Mouse (Mus musculus): ENCODE measurements around the gene Amz1. TPM values are rescaled to one million over a fixed set of nuclear protein-coding genes. Genes with fewer than 3 reads are reported as not detected.

The Amz1 gene
- polyA plus RNA-seq, 1 experiment = 13.7 TPM

DNA sequence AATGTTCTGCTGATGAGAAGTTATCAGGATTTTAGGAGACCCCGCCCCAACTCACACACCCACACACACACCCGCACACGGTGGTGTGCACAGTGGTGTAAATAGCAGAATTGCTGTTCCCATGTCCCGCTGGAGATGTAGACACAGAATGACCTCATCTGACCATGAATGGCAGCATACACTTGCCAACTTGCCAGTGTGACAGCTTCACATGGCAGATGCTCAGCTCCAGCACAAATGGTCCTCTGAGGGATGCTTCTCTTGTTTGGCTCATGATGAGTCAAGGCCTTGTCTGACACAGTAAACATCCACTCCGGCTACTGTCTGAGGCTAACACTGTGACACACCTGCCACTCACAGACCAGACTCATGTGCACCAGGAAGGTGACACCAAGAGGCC lies 44.4 kb downstream of the Amz1 start:
- no peaks in the 10 kb centered on the region for H3K36me3 ChIP-seq (ENCODE audit: control insufficient read depth, insufficient read depth, low read length)
- no peaks in the 10 kb centered on the region for H3K27me3 ChIP-seq (ENCODE audit: control insufficient read depth, insufficient read depth, low read length)
- TF ChIP-seq CTCF (IDR thresholded peaks at IDR 0.05; ENCODE audit: borderline replicate concordance, control insufficient read depth, extremely low read depth, insufficient read depth, low read length, poor library complexity) (no peak), POLR2A (IDR thresholded peaks at IDR 0.05; ENCODE audit: control insufficient read depth, extremely low read depth, insufficient read depth, low read length, poor library complexity) (no peak)
- DNase-seq = no peak
- H3K4me1 ChIP-seq (replicated peaks; ENCODE audit: control insufficient read depth, insufficient read depth, low read length) = peaks cover 36% of the 10 kb centered on the region
- no peak overlapping the region for H3K27ac ChIP-seq (ENCODE audit: control insufficient read depth, insufficient read depth, low read length)
- WGBS = 89% methylated on average over 5 of the region's 5 CpGs
- H3K4me3 ChIP-seq (ENCODE audit: control insufficient read depth, insufficient read depth, low read length) = no peak overlapping the region

DNA sequence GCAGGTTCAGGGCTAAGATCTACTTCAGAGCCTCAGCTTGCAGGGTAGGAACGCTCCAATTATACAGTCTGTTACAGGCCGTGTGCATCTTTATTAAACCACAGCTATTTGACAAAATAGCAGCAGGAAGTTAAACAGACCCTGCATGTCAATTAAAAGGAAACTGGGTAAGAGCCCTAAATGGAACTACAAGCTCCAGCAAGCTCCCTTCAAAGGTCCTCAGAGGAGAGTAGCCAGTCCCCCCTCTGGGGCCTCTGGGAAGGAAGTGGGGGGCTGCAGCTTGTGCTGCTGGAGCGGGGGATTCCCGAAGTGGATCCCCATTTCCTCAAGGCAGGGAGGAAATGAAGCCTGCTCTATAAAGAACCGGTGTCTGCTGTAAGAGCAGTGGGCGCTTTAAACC lies 47.7 kb downstream of the Amz1 start:
- Histone ChIP-seq H3K27me3 (ENCODE audit: control insufficient read depth, insufficient read depth, low read length) (no peaks in the 10 kb centered on the region), H3K27ac (ENCODE audit: control insufficient read depth, insufficient read depth, low read length) (peak overlapping the region; percentile 4; the same call in 1 of the 2 replicates), H3K36me3 (ENCODE audit: control insufficient read depth, insufficient read depth, low read length) (no peaks in the 10 kb centered on the region), H3K4me1 (replicated peaks; ENCODE audit: control insufficient read depth, insufficient read depth, low read length) (peaks cover 18% of the 10 kb centered on the region), H3K4me3 (ENCODE audit: control insufficient read depth, insufficient read depth, low read length) (no peak overlapping the region)
- no peak for TF ChIP-seq POLR2A (IDR thresholded peaks at IDR 0.05; ENCODE audit: control insufficient read depth, extremely low read depth, insufficient read depth, low read length, poor library complexity)
- no peak for TF ChIP-seq CTCF (IDR thresholded peaks at IDR 0.05; ENCODE audit: borderline replicate concordance, control insufficient read depth, extremely low read depth, insufficient read depth, low read length, poor library complexity)
- 19% methylated on average over 6 of the region's 6 CpGs for WGBS
- DNase-seq = no peak

GRCm38 (mm10) chr5:140772158-140772557 lies 48.2 kb downstream of the Amz1 start:
- no peak for DNase-seq
- H3K36me3 ChIP-seq (ENCODE audit: control insufficient read depth, insufficient read depth, low read length) = no peaks in the 10 kb centered on the region
- H3K27ac ChIP-seq (ENCODE audit: control insufficient read depth, insufficient read depth, low read length) = peak overlapping the region; percentile 4; the same call in 1 of the 2 replicates
- no peak overlapping the region for H3K4me3 ChIP-seq (ENCODE audit: control insufficient read depth, insufficient read depth, low read length)
- H3K4me1 ChIP-seq (replicated peaks; ENCODE audit: control insufficient read depth, insufficient read depth, low read length) = peaks cover 18% of the 10 kb centered on the region
- TF ChIP-seq POLR2A (IDR thresholded peaks at IDR 0.05; ENCODE audit: control insufficient read depth, extremely low read depth, insufficient read depth, low read length, poor library complexity) = no peak
- TF ChIP-seq CTCF (IDR thresholded peaks at IDR 0.05; ENCODE audit: borderline replicate concordance, control insufficient read depth, extremely low read depth, insufficient read depth, low read length, poor library complexity) = no peak
- WGBS = 18% methylated on average over 7 of the region's 7 CpGs
- H3K27me3 ChIP-seq (ENCODE audit: control insufficient read depth, insufficient read depth, low read length) = no peaks in the 10 kb centered on the region

DNA sequence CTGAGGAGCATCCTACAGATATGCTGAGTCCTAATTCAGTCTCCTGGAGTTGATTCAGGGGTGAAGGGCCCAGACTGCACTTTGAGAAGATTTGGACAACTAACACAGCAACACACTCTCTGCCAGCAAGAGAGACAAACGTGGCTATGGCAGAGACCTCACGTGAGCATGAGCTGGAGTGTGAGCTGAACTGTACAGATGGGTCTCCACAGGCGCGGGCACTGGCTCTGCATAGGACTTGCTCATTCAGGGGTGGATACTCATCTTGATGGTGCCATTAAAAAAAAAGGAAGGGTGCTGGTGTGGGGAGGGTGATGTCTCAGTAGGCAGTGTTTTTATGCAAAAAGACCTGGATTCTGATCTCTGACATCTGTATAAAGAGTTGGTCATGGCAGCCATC lies 51.2 kb downstream of the Amz1 start:
- no peak for TF ChIP-seq CTCF (IDR thresholded peaks at IDR 0.05; ENCODE audit: borderline replicate concordance, control insufficient read depth, extremely low read depth, insufficient read depth, low read length, poor library complexity)
- no peaks in the 10 kb centered on the region for H3K27me3 ChIP-seq (ENCODE audit: control insufficient read depth, insufficient read depth, low read length)
- H3K4me3 ChIP-seq (ENCODE audit: control insufficient read depth, insufficient read depth, low read length) = no peak overlapping the region
- H3K27ac ChIP-seq (ENCODE audit: control insufficient read depth, insufficient read depth, low read length) = no peak overlapping the region
- no peak for DNase-seq
- peaks cover 15% of the 10 kb centered on the region for H3K4me1 ChIP-seq (replicated peaks; ENCODE audit: control insufficient read depth, insufficient read depth, low read length)
- over 99% methylated on average over 4 of the region's 4 CpGs for WGBS
- no peaks in the 10 kb centered on the region for H3K36me3 ChIP-seq (ENCODE audit: control insufficient read depth, insufficient read depth, low read length)

GRCm38 (mm10) chr5:140776968-140777367 lies 53.0 kb downstream of the Amz1 start:
- Histone ChIP-seq H3K4me3 (ENCODE audit: control insufficient read depth, insufficient read depth, low read length) (no peak overlapping the region), H3K4me1 (replicated peaks; ENCODE audit: control insufficient read depth, insufficient read depth, low read length) (peaks cover 11% of the 10 kb centered on the region), H3K27me3 (ENCODE audit: control insufficient read depth, insufficient read depth, low read length) (no peaks in the 10 kb centered on the region), H3K27ac (ENCODE audit: control insufficient read depth, insufficient read depth, low read length) (no peak overlapping the region), H3K36me3 (ENCODE audit: control insufficient read depth, insufficient read depth, low read length) (no peaks in the 10 kb centered on the region)
- TF ChIP-seq CTCF (IDR thresholded peaks at IDR 0.05; ENCODE audit: borderline replicate concordance, control insufficient read depth, extremely low read depth, insufficient read depth, low read length, poor library complexity) = no peak
- TF ChIP-seq POLR2A (IDR thresholded peaks at IDR 0.05; ENCODE audit: control insufficient read depth, extremely low read depth, insufficient read depth, low read length, poor library complexity) = no peak
- WGBS = 68% methylated on average over 9 of the region's 9 CpGs
- DNase-seq = no peak

DNA sequence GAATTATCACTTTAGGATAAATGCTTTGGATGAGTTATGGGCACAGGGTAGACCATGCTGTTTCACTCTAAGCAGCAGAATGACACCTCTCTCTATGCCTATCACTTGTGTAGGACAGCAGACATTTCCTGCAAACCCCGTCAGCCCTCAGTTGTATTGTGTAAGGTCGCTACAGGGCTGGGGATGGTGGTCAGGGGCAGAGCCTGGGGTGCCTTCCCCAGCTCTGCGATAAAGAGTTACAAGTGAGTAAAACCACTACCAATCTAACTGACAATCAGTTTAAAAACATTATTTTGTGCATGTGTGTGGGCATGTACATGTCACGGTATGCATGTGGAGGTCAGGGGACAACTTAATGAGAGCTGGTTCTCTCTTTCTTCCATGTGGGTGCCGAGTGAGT lies 57.2 kb downstream of the Amz1 start:
- 94% methylated on average over 5 of the region's 5 CpGs for WGBS
- no peak overlapping the region for H3K4me3 ChIP-seq (ENCODE audit: control insufficient read depth, insufficient read depth, low read length)
- H3K36me3 ChIP-seq (ENCODE audit: control insufficient read depth, insufficient read depth, low read length) = no peaks in the 10 kb centered on the region
- TF ChIP-seq POLR2A (IDR thresholded peaks at IDR 0.05; ENCODE audit: control insufficient read depth, extremely low read depth, insufficient read depth, low read length, poor library complexity) (no peak), CTCF (IDR thresholded peaks at IDR 0.05; ENCODE audit: borderline replicate concordance, control insufficient read depth, extremely low read depth, insufficient read depth, low read length, poor library complexity) (no peak)
- no peak for DNase-seq
- no peaks in the 10 kb centered on the region for H3K27me3 ChIP-seq (ENCODE audit: control insufficient read depth, insufficient read depth, low read length)
- no peak overlapping the region for H3K27ac ChIP-seq (ENCODE audit: control insufficient read depth, insufficient read depth, low read length)
- peaks cover 19% of the 10 kb centered on the region for H3K4me1 ChIP-seq (replicated peaks; ENCODE audit: control insufficient read depth, insufficient read depth, low read length)

GRCm38 (mm10) chr5:140781886-140782572 lies 58.1 kb downstream of the Amz1 start:
- H3K36me3 ChIP-seq (ENCODE audit: control insufficient read depth, insufficient read depth, low read length) = no peaks in the 10 kb centered on the region
- TF ChIP-seq CTCF (IDR thresholded peaks at IDR 0.05; ENCODE audit: borderline replicate concordance, control insufficient read depth, extremely low read depth, insufficient read depth, low read length, poor library complexity) (no peak), POLR2A (IDR thresholded peaks at IDR 0.05; ENCODE audit: control insufficient read depth, extremely low read depth, insufficient read depth, low read length, poor library complexity) (no peak)
- no peak overlapping the region for H3K27ac ChIP-seq (ENCODE audit: control insufficient read depth, insufficient read depth, low read length)
- DNase-seq = no peak
- H3K27me3 ChIP-seq (ENCODE audit: control insufficient read depth, insufficient read depth, low read length) = no peaks in the 10 kb centered on the region
- 93% methylated on average over 8 of the region's 8 CpGs for WGBS
- no peak overlapping the region for H3K4me3 ChIP-seq (ENCODE audit: control insufficient read depth, insufficient read depth, low read length)
- H3K4me1 ChIP-seq (replicated peaks; ENCODE audit: control insufficient read depth, insufficient read depth, low read length) = peaks cover 27% of the 10 kb centered on the region
